Mouse (Mus musculus): ENCODE measurements around the gene Bcl2. TPM values are rescaled to one million over a fixed set of nuclear protein-coding genes. Genes with fewer than 3 reads are reported as not detected.
A peak's percentile ranks its signal among the peaks of the same experiment; 100 is the strongest.

Gene Bcl2
- total RNA-seq, 4 experiments from 2014 or later: 1.6 to 2.1 (median 1.7) TPM

DNA sequence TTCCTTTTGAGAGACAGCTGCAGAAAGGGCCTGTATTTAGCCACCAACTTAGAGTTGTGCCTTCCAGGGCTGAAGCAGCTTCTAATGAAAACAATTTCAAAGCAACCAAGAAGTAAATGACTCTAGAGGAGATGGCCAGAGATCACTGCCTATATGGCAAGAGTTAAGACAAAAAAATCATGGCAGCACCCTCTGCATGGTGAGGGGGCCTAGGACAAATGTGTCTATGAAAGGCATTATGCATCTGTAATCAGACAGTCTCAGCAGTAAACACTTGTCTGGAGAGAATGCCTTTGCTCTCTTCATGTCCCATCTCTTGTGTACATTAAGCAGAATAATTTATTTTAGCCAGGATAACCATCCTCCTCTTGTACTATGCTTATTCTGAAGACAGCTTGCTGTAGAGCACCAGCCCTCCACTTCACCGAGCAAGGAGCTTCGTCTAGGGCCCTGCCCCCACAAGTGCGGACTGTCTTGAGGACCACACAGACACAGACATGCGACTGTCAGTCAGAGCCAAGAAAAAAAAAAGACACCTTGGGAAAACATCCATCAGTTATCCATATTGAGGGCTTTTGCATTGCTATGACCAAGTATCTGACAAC, 126.1 kb downstream of the Bcl2 start:
- no peak for DNase-seq (ENCODE audit: low spot score in 2 of 2)

DNA sequence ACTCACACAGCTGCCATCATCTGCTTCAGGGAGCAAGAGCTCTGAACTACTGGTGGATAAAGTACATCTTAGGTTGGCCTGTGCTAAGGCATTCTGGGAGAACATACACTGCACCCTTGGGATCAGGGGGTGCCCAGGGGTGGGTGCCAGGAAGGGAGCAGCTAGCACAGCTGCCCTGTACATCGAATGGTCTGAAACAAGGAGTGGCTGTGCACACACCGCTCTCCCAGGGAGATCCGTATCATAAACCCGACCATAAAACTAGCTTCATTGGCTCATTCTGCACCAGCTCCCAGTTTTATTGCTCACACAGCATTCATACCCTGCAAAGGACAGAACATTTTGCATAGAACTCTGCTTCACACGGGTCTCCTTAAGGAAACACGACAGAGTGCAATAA, 127.3 kb downstream of the Bcl2 start:
- DNase-seq (ENCODE audit: low spot score in 2 of 2): no peak

DNA sequence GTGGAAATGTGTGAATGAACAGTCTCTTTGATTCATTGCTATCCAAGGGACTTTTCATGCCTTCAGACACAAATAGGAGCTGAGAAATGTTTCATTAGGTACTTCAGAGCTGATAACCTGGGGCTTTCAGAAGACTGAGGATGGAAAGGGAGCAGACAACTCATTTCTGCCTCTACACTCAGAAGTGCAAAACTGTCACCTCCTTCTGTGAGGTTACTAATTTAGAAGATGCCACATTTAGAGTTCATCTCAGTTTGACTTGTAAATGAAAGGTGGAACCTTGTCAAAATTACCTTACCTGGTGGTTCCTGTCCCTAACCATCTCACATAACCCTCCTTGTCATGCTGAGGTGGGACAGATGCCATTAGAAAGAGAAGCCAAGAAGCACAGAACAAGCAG, 128.7 kb downstream of the Bcl2 start:
- DNase-seq (ENCODE audit: low spot score in 2 of 2): no peak

DNA sequence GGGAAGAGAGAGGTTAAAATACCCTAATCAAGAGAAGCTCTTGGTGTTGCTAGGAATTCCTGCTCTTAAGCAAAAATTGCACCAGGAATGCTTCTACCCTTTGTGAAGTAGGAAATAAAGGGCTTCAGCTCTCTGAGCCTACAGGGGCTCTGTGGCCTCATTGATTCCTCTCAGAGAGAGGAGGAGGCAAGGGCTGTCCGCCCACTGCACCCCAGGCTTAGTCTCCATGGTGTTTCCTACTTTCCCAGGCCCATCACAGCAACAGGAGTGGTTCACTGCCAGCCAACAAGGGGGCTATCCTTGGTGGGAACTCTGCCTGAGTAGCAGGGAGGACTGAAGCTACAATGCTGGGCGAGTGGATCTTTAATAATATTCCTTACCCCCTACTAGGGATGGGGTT, 129.2 kb downstream of the Bcl2 start:
- DNase-seq (ENCODE audit: low spot score in 2 of 2): no peak

DNA sequence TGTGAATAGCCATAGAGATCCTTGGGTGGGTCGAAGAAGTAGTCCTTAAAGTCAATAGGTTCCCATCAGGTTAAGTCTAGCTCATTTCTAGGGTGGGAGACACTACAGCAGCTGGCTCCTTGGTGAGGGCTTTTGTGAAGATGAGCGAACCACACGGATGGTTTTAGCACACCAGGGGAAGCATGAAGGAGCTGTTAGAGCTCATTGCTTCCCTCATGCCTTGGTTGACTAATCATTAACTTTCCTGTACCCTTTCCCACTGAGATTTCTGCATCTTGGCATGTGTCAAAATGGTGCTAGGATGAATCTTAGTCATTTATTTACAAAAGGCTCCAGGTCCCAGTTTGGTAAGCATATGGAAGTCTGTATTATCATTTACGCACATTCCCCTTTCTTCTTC, 129.8 kb downstream of the Bcl2 start:
- no peak for DNase-seq (ENCODE audit: low spot score in 2 of 2)

DNA sequence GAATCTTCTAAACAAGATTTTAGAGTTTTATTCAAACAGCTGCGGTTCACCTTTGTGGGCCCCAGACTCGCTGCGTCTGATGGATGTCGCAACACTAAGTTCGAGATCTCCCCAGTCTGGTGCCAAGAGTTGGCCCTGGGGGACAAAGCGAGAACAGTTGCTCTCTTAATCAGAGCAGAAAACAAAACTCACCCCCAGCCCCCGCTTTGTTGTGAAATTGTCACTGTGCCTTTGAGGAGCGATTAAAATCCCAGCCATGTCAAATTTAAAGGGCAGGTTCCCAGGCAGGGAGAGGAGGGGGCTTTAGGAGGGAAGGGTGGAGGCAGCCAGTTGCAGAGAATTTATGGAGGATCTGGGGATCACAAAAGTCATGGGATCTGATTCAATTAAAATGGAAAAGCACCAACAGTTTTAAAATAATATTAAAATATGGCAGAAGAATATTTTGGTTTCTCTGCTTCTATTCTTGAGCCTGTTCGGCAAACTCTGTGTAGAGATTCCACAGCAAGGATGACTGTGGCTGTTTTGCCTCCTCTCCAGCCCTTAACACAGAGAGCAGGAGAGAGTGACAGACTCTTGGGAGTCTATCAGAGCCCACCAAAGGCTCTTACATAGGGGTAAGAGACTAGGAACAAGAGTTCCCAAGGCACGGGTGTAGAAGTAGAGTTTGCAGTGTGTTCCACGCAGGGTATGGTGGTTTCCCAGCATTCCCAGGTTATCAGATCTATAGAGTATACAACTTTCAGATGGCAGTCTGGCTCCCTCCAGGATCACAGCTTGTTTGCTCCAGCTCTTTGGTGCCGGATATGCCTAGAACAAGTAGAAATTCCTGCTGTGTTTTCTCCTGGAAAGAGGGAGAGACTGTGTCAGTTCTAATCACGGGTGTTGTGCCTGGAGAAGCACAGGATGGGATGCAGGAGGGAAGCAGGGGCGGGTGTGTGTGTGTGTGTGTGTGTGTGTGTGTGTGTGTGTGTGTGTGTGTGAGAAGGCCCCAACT, 130.5 kb downstream of the Bcl2 start:
- peak; percentile 33 to 67 for DNase-seq (ENCODE audit: low spot score in 2 of 2)

DNA sequence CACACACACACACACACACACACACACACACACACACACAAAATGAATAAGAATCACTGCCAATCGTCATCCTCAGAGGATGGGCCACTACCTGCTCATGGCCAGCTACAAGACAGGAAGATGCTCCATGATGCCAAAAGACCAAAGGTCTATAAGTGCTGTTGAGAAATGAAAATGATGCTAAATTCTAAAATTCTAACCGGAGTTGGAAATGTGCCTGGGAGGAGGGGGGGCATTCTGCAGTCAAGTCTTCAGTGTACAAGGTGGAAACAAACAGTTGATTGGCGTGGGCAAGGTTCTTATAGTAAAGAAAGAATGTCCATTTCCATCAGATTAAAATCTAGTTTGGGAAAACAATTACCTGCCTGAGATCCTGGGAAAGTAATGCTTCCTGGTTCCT, 131.3 kb downstream of the Bcl2 start:
- no peak for DNase-seq (ENCODE audit: low spot score in 2 of 2)

DNA sequence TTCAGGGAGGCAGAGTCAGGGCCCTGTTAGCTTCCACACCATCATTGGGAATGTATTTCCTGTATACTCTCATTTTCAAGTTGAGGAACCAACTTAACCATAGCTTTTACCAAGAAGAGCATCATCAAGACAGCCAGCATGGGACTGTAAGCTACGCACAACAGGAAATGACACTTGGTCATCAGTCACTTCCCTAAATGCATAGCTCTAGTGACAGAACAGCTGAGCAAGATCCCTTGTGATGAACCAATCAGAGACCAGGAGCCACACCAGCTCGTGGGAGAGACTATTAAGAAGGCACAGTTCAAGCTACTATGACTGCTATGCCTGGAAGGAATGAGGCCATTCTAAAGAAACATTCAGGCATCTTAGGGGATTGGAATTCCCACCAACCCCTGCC, 132.3 kb downstream of the Bcl2 start:
- DNase-seq (ENCODE audit: low spot score in 2 of 2): no peak

DNA sequence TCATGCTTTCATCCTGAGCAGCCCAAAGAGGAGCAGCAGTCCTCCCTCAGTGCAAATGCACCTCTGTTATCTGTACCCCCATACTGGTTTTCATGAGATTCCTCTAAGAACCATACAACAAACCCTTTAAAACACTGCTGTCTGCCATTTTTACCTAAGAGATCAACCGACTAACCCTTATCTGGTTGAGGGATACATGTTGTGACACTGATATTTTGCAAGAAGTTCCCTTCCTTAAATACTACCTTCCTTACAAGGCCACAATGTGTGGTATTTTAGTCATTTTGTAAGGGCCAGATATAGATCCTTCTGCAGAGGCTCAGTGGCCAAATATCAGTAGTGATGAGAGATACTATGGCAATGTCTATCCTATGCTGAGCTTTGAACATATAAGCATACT, 134.3 kb downstream of the Bcl2 start:
- DNase-seq (ENCODE audit: low spot score in 2 of 2): no peak

DNA sequence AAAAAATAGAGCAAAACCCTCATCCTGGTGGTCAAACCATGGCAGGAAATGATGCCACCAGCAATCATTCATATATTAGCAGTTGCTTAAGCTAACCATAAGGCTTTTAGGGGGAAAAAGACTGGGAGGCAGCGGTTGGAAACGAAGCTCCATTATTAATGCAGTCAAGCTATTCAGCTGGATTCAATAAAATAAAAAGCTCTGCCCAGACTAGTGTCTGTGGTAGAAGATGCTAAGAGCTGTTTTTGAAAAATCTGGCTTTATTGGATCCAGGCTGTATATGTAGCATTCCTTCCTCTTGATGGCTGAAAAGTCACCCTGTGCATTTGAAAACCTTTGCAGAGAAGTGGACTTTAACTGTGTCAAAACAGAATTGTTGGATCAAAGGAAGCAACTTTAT, 141.6 kb downstream of the Bcl2 start:
- DNase-seq (ENCODE audit: low spot score in 2 of 2): no peak

DNA sequence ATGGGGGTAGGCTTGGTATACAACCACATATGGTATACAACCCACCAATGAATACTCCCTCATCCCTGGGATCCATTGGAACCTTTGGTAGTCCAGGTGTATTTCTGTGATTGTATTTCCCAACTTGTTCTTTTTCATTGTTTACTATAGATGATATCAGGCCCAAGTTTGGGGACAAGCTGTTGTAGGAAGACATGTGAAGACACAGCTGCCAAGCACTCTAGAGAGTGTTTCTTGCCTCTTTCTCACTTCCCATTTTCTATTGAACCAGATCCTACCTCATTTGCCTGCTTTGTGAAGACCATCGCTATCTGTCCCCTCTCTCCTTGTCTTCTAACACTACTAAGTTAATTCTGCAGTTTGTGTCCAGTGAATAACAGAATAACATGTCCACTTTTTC, 143.2 kb downstream of the Bcl2 start:
- no peak for DNase-seq (ENCODE audit: low spot score in 2 of 2)

DNA sequence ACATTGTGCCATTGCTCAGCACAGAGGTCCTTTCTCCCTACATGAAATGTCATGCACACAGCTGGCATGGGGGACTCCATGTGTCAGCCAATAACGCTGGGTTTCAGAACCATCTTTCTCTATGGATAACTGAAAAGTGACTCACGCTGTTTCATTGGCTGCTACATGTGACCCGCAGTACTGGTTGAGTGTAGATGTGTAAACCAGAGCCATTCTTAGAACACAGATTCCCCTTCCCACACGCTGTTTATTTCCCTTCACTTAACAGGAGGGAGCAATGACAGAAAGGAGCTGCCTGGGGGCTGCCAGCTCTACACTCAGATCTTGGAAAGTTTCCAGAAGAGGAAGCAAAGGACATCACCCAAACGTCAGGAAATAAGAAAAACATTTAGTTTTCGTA, 143.7 kb downstream of the Bcl2 start:
- no peak for DNase-seq (ENCODE audit: low spot score in 2 of 2)

DNA sequence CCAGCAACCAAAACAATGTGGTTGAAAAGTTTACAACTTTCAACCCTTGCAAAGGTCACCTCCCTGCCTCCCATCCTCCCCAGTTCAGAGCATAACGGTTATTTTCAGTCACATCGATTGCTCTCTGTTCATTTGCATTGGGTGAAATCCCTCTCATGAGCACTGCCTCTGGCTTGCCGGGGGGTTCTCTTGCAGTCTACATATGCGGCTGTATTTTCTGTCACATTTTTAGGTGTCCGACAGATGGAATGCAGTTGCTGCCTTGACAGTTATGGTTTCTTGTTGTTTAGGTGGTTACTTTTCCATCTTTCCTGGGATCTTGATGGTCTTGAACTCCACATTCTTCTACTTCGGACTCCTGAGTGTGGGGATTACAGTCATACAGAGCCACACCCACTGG, 144.4 kb downstream of the Bcl2 start:
- DNase-seq (ENCODE audit: low spot score in 2 of 2): no peak

DNA sequence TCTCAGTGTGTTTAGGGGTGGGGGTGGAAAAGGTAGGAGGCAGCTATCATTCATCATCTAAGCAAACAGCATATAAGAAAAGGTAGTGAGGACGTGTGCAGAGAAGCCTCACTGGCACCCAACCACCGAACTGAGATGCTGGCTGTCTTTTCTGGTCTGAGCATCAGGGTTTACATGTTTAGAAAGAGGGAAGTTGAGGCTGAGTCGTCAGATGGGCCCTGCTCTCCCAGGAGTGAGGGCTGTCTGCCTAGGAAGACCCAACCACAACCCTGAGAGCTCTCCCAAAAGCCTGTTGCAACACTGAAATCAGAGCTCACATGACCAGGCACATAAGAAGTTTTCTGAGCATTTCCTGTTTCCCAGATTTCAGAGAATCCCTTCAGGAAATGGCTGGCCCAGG, 145.2 kb downstream of the Bcl2 start:
- no peak for DNase-seq (ENCODE audit: low spot score in 2 of 2)

DNA sequence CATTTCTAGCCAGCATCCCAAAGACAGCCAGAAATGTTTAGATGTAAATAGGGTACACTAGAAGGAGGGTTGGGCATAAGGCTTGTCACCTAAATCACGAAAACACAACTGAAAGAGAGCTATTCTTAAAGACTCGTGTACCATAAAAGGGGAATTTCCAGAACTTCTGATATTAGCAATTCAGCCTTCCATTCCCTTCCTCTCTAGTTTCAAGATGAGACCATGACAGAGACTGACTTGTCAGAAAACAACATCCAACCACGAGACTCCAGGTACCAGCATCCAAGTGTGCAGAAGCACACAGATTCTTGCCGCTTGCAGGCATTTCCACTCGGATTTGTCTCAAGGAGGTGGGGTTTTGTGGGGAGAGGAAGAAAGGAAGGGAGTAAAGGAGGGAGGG, 146.6 kb downstream of the Bcl2 start:
- DNase-seq (ENCODE audit: low spot score in 2 of 2): no peak

DNA sequence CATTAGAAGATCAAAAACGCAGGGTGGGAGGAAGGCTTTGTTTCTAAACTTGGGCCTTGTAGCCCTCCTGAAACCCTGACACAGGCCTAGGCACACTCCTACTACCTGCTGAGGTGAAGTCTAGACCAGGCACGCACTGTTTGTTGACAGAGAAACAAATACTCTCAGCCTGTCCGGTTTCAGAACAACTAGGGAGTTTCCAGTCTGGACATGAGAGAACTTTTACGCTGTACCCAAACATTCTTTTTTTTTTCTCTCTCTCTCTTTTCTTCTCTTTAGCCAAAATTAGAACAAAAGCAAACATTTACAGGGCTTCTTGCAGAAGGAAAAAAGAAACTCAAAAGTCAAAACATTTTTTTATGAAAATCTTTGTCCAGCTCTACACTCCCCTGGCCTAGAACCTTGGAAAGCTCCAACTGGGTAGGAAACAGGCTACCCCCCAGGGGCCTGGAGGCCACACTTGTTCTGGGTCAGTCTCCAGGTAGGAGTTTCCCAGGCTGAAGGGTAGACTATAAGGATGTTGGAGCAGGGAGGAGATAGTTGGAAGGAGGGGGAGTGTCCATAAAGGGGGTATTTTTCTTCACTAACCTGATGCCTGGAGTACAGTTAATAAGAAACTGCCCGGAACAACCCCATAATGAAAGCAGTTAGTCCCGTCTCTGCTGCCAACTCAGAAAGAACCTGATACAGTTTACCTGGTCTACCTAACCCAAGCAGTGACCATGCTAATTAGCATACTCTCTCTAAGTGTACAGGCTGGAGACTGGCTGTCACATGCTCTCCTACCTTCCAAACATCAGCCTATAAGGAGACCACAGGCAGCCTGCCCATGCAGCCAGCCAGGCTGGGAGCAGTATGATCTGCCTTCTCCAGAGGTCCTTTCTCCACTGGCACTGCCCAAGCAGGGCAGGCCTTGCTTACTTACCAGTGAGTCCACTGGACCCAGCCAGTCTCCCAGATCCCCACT, 147.7 kb downstream of the Bcl2 start:
- no peak for DNase-seq (ENCODE audit: low spot score in 2 of 2)

DNA sequence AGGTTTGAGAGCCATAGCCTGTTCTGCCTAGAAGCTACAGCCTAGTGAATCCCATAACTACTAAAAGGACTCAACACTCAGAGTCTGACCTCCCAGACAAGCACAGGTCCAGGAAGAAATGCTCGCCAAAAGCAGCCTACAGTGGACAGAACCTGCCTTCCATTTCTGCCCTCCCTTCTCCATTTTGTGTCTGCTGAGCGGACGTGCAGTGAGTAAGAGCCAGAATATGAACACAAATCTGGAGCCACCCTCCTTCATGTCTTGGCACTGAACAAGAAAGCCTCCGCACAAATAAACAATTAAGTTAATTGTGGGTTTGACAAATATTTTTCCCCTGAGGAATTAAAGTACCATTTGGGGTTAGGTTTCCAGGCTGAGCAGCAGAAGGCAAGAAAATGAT, 148.8 kb downstream of the Bcl2 start:
- DNase-seq (ENCODE audit: low spot score in 2 of 2): no peak

DNA sequence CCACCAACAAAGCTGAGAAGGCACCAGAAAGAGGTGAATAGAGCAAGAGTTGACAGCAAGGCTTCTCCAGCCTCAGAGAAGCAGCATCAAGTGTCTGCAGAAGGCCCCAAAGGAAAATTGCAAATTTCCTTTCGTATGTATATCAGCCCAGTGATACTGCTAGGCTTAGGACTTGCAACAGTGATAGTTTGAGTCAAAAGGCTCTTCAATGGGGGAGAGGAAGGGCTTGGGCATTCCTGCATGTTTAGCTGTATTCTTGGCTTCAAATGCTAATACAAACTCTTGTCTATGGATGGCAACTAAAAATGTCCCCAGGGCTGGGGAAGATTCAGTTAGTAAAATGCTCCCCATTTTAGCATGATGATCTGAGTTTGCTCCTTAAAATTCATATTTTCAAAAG, 149.6 kb downstream of the Bcl2 start:
- no peak for DNase-seq (ENCODE audit: low spot score in 2 of 2)

DNA sequence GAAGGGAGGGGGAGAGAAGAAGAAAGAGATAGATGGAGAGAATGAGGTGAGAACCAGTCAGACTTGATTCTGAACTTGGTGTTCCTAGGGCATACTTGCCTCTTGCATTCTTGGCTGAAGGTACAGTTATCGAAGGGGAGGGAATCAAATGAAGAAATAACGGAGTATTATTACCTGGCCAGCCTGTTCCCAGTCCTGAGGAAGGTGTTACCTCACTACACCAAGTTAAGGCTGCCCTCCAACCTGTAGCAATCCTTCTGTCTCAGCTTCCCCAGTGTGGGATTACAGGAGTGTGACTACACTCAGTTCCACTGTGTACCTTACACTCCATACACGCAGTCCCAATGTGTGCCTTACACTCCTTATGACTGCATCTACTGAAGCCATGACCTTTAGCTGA, 151.3 kb downstream of the Bcl2 start:
- DNase-seq (ENCODE audit: low spot score in 2 of 2): no peak

DNA sequence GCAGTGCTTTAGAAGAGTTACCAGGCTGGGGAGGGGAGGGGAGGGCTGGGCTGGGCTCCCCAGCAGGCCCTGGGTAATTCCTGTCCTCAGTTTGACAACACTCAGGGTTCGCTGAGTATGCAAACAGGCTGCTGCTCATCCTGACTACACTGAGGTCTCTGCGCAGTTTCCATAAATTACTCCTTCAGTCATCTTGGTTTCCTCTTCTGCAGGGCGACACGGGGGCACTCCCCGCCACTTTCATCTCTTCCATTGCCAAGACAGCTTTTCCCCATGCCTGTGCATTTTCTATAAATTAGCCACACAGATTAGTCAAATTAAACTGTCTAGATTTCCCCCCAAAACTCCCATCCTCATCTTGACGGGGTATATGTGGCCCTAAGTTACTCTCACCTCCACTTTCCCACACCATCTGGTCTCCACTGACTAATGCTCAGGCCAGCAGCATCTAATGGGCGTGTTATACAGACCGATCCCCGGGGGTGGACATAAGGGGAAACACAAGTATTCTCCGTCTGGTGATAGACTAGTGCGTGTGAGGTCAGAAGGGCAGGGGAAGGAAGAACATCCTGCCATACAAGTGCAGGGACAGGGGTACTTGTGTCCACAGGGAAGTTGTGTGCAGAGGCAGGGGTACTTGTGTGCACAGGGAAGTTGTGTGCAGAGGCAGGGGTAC, 152.9 kb downstream of the Bcl2 start:
- DNase-seq (ENCODE audit: low spot score in 2 of 2): no peak

DNA sequence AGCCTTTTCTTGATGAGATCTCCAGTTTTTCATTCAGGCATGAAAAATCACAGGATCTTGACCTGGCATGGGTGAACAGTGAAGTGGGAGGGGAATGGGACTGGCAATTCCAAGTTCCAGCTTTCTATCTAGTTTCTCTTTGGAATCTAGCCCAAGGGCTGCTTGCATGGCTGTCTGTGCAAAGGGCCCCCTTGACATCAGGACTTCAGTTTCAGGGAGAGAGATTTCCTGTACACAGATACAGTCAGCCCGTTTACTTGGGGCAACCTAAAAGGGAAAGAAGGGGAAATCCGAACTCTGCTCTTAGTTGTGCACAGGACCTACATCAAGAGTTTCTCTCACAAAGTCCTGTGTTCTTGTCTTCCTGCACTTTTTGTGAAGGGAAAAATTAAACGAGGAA, 154.0 kb downstream of the Bcl2 start:
- DNase-seq (ENCODE audit: low spot score in 2 of 2): no peak
